12 mouse cellular contexts compared by ENCODE assay signal in genomic region chr12:113028067-113028466, GRCm38 (mm10). TPM values are rescaled to one million over a fixed set of nuclear protein-coding genes. Genes with fewer than 3 reads are reported as not detected.
DNase-seq lines count a peak whose midpoint lies in the region; ATAC-seq and TF ChIP-seq lines count a peak whose summit lies in the region.
"Had no signal": no experiment of that assay in that cellular context is flagged by ENCODE, and none has a peak within 500 bp of the region (broad histone marks: within the 10 kb centered on the region; RNA-seq: fewer than 3 reads in every experiment).

No protein-coding gene starts in this region.

- no peak overlapping the region for H3ac ChIP-seq in myocyte (ENCODE audit: control insufficient read depth, insufficient read length)

- H3K36me3 ChIP-seq in hindbrain, embryonic 10.5 days: peaks cover 41% of the 10 kb centered on the region
- no peaks in the 10 kb centered on the region for H3K36me3 ChIP-seq in hindbrain, embryonic 16.5 days (ENCODE audit: control insufficient read depth, insufficient read depth, low read length)
- H3K36me3 ChIP-seq in embryonic facial prominence, embryonic 12.5 days: peaks cover 14% of the 10 kb centered on the region
- peaks cover 13% of the 10 kb centered on the region for H3K36me3 ChIP-seq in hindbrain, embryonic 12.5 days
- H3K36me3 ChIP-seq in myocyte (ENCODE audit: control insufficient read depth, insufficient read depth): peaks cover 14% of the 10 kb centered on the region

- H3K9me3 ChIP-seq in hindbrain, embryonic 10.5 days: no peaks in the 10 kb centered on the region
- no peaks in the 10 kb centered on the region for H3K9me3 ChIP-seq in hindbrain, embryonic 16.5 days (ENCODE audit: control insufficient read depth, low read length)
- H3K9me3 ChIP-seq in embryonic facial prominence, embryonic 12.5 days: no peaks in the 10 kb centered on the region
- no peaks in the 10 kb centered on the region for H3K9me3 ChIP-seq in hindbrain, embryonic 12.5 days (replicated peaks)
- H3K9me3 ChIP-seq: G1E; heart, embryonic 12.5 days had no signal

- DNase-seq in hindbrain, embryonic 10.5 days (ENCODE audit: low spot score): peak; percentile 54
- no peak for DNase-seq in frontal cortex, postnatal 36 days (ENCODE audit: low spot score in 2 of 2)
- no peak for DNase-seq in spleen, postnatal 10 days (ENCODE audit: low spot score in 2 of 2)
- DNase-seq: cerebellum, adult 18-20 months; kidney, postnatal 4 days had no signal

- H3K4me1 ChIP-seq in hindbrain, embryonic 10.5 days (replicated peaks): peaks cover 59% of the 10 kb centered on the region
- peaks cover 24% of the 10 kb centered on the region for H3K4me1 ChIP-seq in hindbrain, embryonic 16.5 days (ENCODE audit: control insufficient read depth, insufficient read depth, low read depth, low read length)
- H3K4me1 ChIP-seq in embryonic facial prominence, embryonic 12.5 days: 0 out of 2 replicates have a peak, but pooled peaks cover 6% of the 10 kb centered on the region
- H3K4me1 ChIP-seq in hindbrain, embryonic 12.5 days: peaks cover 34% of the 10 kb centered on the region

- no peaks in the 10 kb centered on the region for H3K27me3 ChIP-seq in hindbrain, embryonic 10.5 days (ENCODE audit: insufficient read depth, poor library complexity, severe bottlenecking)
- H3K27me3 ChIP-seq in hindbrain, embryonic 16.5 days (replicated peaks; ENCODE audit: control insufficient read depth, insufficient read depth, low read length): no peaks in the 10 kb centered on the region
- no peaks in the 10 kb centered on the region for H3K27me3 ChIP-seq in embryonic facial prominence, embryonic 12.5 days
- H3K27me3 ChIP-seq in hindbrain, embryonic 12.5 days: no peaks in the 10 kb centered on the region
- no peaks in the 10 kb centered on the region for H3K27me3 ChIP-seq in myocyte (ENCODE audit: control insufficient read depth, insufficient read depth, insufficient read length)
- H3K27me3 ChIP-seq: heart, embryonic 12.5 days had no signal

- no peak overlapping the region for H3K4me2 ChIP-seq in hindbrain, embryonic 16.5 days (ENCODE audit: low read length)
- H3K4me2 ChIP-seq in embryonic facial prominence, embryonic 12.5 days (replicated peaks): no peak overlapping the region
- H3K4me2 ChIP-seq in hindbrain, embryonic 12.5 days (replicated peaks): no peak overlapping the region
- H3K4me2 ChIP-seq in myocyte (ENCODE audit: low read depth): peak overlapping the region; percentile 62
- H3K4me2 ChIP-seq: heart, embryonic 12.5 days had no signal

- TF ChIP-seq POLR2A in myocyte (IDR thresholded peaks at IDR 0.05; ENCODE audit: insufficient read length, low read depth): no peak

- H3K4me3 ChIP-seq in hindbrain, embryonic 10.5 days: no peak overlapping the region
- no peak overlapping the region for H3K4me3 ChIP-seq in hindbrain, embryonic 16.5 days (ENCODE audit: low read length)
- H3K4me3 ChIP-seq in embryonic facial prominence, embryonic 12.5 days: no peak overlapping the region
- no peak overlapping the region for H3K4me3 ChIP-seq in hindbrain, embryonic 12.5 days
- H3K4me3 ChIP-seq in myocyte: no peak overlapping the region
- H3K4me3 ChIP-seq: heart, embryonic 12.5 days had no signal

- H3K9ac ChIP-seq in hindbrain, embryonic 16.5 days (ENCODE audit: low read depth, low read length): no peak overlapping the region
- no peak overlapping the region for H3K9ac ChIP-seq in embryonic facial prominence, embryonic 12.5 days
- no peak overlapping the region for H3K9ac ChIP-seq in hindbrain, embryonic 12.5 days
- H3K9ac ChIP-seq: heart, embryonic 12.5 days had no signal

- H3K27ac ChIP-seq in hindbrain, embryonic 10.5 days: peak overlapping the region; percentile 76
- no peak overlapping the region for H3K27ac ChIP-seq in hindbrain, embryonic 16.5 days (ENCODE audit: low read depth, low read length)
- H3K27ac ChIP-seq in embryonic facial prominence, embryonic 12.5 days: no peak overlapping the region
- peak overlapping the region; percentile 53 for H3K27ac ChIP-seq in hindbrain, embryonic 12.5 days
- H3K27ac ChIP-seq: macrophage had no signal

- peaks cover 88% of the 10 kb centered on the region for H3K79me2 ChIP-seq in myocyte (ENCODE audit: control insufficient read depth, insufficient read depth)

- WGBS in hindbrain, embryonic 10.5 days: 54% methylated on average over 5 of the region's 5 CpGs
- 30% methylated on average over 5 of the region's 5 CpGs for whole genome bisulfite sequencing in hindbrain, embryonic 16.5 days
- 58% methylated on average over 5 of the region's 5 CpGs for WGBS in embryonic facial prominence, embryonic 12.5 days
- WGBS in hindbrain, embryonic 12.5 days: 51% methylated on average over 5 of the region's 5 CpGs

- ATAC-seq in hindbrain, embryonic 16.5 days: no peak
- peak; percentile 61; the same call in 1 of the 2 replicates for ATAC-seq in embryonic facial prominence, embryonic 12.5 days (ENCODE audit: insufficient number of reproducible peaks, insufficient read depth, low FRiP score, low TSS enrichment)
- ATAC-seq in hindbrain, embryonic 12.5 days (ENCODE audit: low FRiP score): peak; percentile 59

TF ChIP-seq in myocyte, 11 proteins besides CTCF, POLR2A, EP300 and RAD21:
- TF ChIP-seq USF1 (IDR thresholded peaks at IDR 0.05; ENCODE audit: low read depth): peak; percentile 73
- peak; percentile 92 for TF ChIP-seq TCF12 (IDR thresholded peaks at IDR 0.05; ENCODE audit: insufficient read depth, poor library complexity, severe bottlenecking)
- TF ChIP-seq SRF (IDR thresholded peaks at IDR 0.05; ENCODE audit: control insufficient read depth, insufficient read length, low read depth): no peak
- no peak for TF ChIP-seq REST (IDR thresholded peaks at IDR 0.05; ENCODE audit: insufficient read depth, insufficient read length)
- TF ChIP-seq E2F4 (IDR thresholded peaks at IDR 0.05; ENCODE audit: insufficient read depth): no peak
- no peak for TF ChIP-seq CEBPB (IDR thresholded peaks at IDR 0.05; ENCODE audit: insufficient read depth, poor library complexity, severe bottlenecking)
- no peak for TF ChIP-seq POLR2AphosphoS2 (IDR thresholded peaks at IDR 0.05; ENCODE audit: insufficient read length, low read depth)
- TF ChIP-seq MAX (IDR thresholded peaks at IDR 0.05; ENCODE audit: low read depth): no peak
- TF ChIP-seq TCF3 (IDR thresholded peaks at IDR 0.05; ENCODE audit: insufficient read length, low read depth): peak; percentile 97
- peak in 2 of 3 experiments; percentile 96 to 98 for TF ChIP-seq MYOD1 (IDR thresholded peaks at IDR 0.05; ENCODE audit: control insufficient read depth in 1 of 3, insufficient read length in 2 of 3, low read depth in 2 of 3)
- TF ChIP-seq MYOG (IDR thresholded peaks at IDR 0.05; ENCODE audit: control insufficient read depth in 1 of 3, insufficient read depth in 1 of 3, insufficient read length in 2 of 3, low read depth in 2 of 3): peak; percentile 75 to 99 (median 98)
TF ChIP-seq in myocyte: peak in this region for 5.

RNA-seq across cellular contexts. Expression of gene Pacs2, which starts 13.8 kb away (rescaled TPM):
- polyA plus RNA-seq in hindbrain, embryonic 10.5 days (2016; fragmentation: Nextera tagmentation; extraction: Ambion mirVana): 19.3 and 25.6 TPM in 2 replicates
- 20.4 and 27.8 TPM in 2 replicates for polyA plus RNA-seq in hindbrain, embryonic 16.5 days (2015; fragmentation: Nextera tagmentation; extraction: Ambion mirVana)
- 19.0 and 19.4 TPM in 2 replicates for polyA plus RNA-seq in embryonic facial prominence, embryonic 12.5 days (2016; fragmentation: Nextera tagmentation; extraction: Ambion mirVana)
- polyA plus RNA-seq in hindbrain, embryonic 12.5 days (2016; fragmentation: Nextera tagmentation; extraction: Ambion mirVana): 29.2 and 29.4 TPM in 2 replicates
- polyA plus RNA-seq in myocyte (2012; fragmentation: generic; extraction: Trizol): 89.3 TPM

RNA-seq across cellular contexts. Expression of gene Brf1, which starts 27.6 kb away (rescaled TPM):
- polyA plus RNA-seq in hindbrain, embryonic 10.5 days (2016; fragmentation: Nextera tagmentation; extraction: Ambion mirVana): 55.4 and 57.1 TPM in 2 replicates
- polyA plus RNA-seq in hindbrain, embryonic 16.5 days (2015; fragmentation: Nextera tagmentation; extraction: Ambion mirVana): 40.5 and 43.1 TPM in 2 replicates
- 81.9 and 83.0 TPM in 2 replicates for polyA plus RNA-seq in embryonic facial prominence, embryonic 12.5 days (2016; fragmentation: Nextera tagmentation; extraction: Ambion mirVana)
- polyA plus RNA-seq in hindbrain, embryonic 12.5 days (2016; fragmentation: Nextera tagmentation; extraction: Ambion mirVana): 72.4 and 75.5 TPM in 2 replicates
- polyA plus RNA-seq in myocyte (2012; fragmentation: generic; extraction: Trizol): 27.9 TPM

RNA-seq across cellular contexts. Expression of gene Tex22, which starts 46.2 kb away (rescaled TPM):
- polyA plus RNA-seq in hindbrain, embryonic 10.5 days (2016; fragmentation: Nextera tagmentation; extraction: Ambion mirVana): 0.12 TPM in 1 of 2 replicates, not detected in the other
- polyA plus RNA-seq in hindbrain, embryonic 16.5 days (2015; fragmentation: Nextera tagmentation; extraction: Ambion mirVana): not detected in 2 replicates
- polyA plus RNA-seq in embryonic facial prominence, embryonic 12.5 days (2016; fragmentation: Nextera tagmentation; extraction: Ambion mirVana): 0.13 TPM in 1 of 2 replicates, not detected in the other
- polyA plus RNA-seq in hindbrain, embryonic 12.5 days (2016; fragmentation: Nextera tagmentation; extraction: Ambion mirVana): not detected in 2 replicates
- 0.11 TPM for polyA plus RNA-seq in myocyte (2012; fragmentation: generic; extraction: Trizol)
- polyA plus RNA-seq: G1E; heart, embryonic 12.5 days; macrophage had no signal

RNA-seq across cellular contexts. Expression of gene Btbd6, which starts 51.8 kb away (rescaled TPM):
- polyA plus RNA-seq in hindbrain, embryonic 10.5 days (2016; fragmentation: Nextera tagmentation; extraction: Ambion mirVana): 22.8 and 27.2 TPM in 2 replicates
- polyA plus RNA-seq in hindbrain, embryonic 16.5 days (2015; fragmentation: Nextera tagmentation; extraction: Ambion mirVana): 54.3 and 55.8 TPM in 2 replicates
- 25.6 and 27.4 TPM in 2 replicates for polyA plus RNA-seq in embryonic facial prominence, embryonic 12.5 days (2016; fragmentation: Nextera tagmentation; extraction: Ambion mirVana)
- 34.5 and 34.8 TPM in 2 replicates for polyA plus RNA-seq in hindbrain, embryonic 12.5 days (2016; fragmentation: Nextera tagmentation; extraction: Ambion mirVana)
- 16.3 TPM for polyA plus RNA-seq in myocyte (2012; fragmentation: generic; extraction: Trizol)

Comparison
In these comparisons a context has a peak if more than half of its experiments do, and no peak if none do; other contexts are left out.
1. H3K27ac ChIP-seq: peak in hindbrain, embryonic 10.5 days (single experiment) and hindbrain, embryonic 12.5 days (single experiment); none in hindbrain, embryonic 16.5 days (single experiment) and embryonic facial prominence, embryonic 12.5 days (single experiment).